Mouse (Mus musculus) limb, embryonic 12.5 days (tissue): ENCODE data around the gene Tmtc2. TPM values are rescaled to one million over a fixed set of nuclear protein-coding genes. Genes with fewer than 3 reads are reported as not detected.

Source experiments
- ATAC-seq: fragments of 200-750 bp; cut with Nextera tagmentation; 2 replicates; pipeline ENCODE4 v1.8.0; 2017; ENCODE audit warnings: low read depth, moderate TSS enrichment; ENCODE audit not compliant: insufficient number of reproducible peaks, insufficient read depth, low FRiP score, low TSS enrichment
- H3K27ac ChIP-seq: fragments of 300-500 bp; sonication (generic); 2 replicates; pipeline ENCODE4 v1.5.1; 2016; ENCODE audit warnings: mild to moderate bottlenecking, moderate library complexity
- H3K27me3 ChIP-seq: fragments of 300-500 bp; sonication (generic); 2 replicates; pipeline ENCODE4 v1.6.1; 2016; ENCODE audit warnings: mild to moderate bottlenecking, moderate library complexity
- H3K36me3 ChIP-seq: fragments of 300-500 bp; sonication (generic); 2 replicates; pipeline ENCODE4 v1.6.1; 2016; ENCODE audit warnings: mild to moderate bottlenecking, moderate library complexity
- H3K4me1 ChIP-seq: fragments of 300-500 bp; sonication (generic); replicated peaks from 2 replicates; pipeline ENCODE4 v1.6.1; 2016
- H3K4me2 ChIP-seq: fragments of 300-500 bp; sonication (generic); 2 replicates; pipeline ENCODE4 v1.6.1; 2016; ENCODE audit warnings: mild to moderate bottlenecking, moderate library complexity
- H3K4me3 ChIP-seq: fragments of 300-500 bp; sonication (generic); replicated peaks from 2 replicates; pipeline ENCODE4 v1.5.1; 2016; ENCODE audit warnings: mild to moderate bottlenecking
- H3K9ac ChIP-seq: fragments of 300-500 bp; sonication (generic); replicated peaks from 2 replicates; pipeline ENCODE4 v1.6.1; 2016; ENCODE audit warnings: mild to moderate bottlenecking, moderate library complexity
- H3K9me3 ChIP-seq: fragments of 300-500 bp; sonication (generic); 2 replicates; pipeline ENCODE4 v1.6.1; 2016; ENCODE audit warnings: mild to moderate bottlenecking, moderate library complexity
- WGBS: fragments of 180-500 bp; shearing (Covaris S2); methylation state at CpG from one replicate; pipeline ENCODE4 v1.1.7; 2016; 5-methylcytosine and 5-hydroxymethylcytosine counted together
- polyA plus RNA-seq: library from polyadenylated mRNA; unstranded; fragments of >200 nt; fragmentation: Nextera tagmentation; extraction: Ambion mirVana; gene quantifications from 2 replicates; pipeline ENCODE4 v1.2.1, GENCODE M21; 2016

Tmtc2 gene
- polyA plus RNA-seq, 1 experiment from 2014 or later = 27.0 TPM

GRCm38 (mm10) chr10:105444309-105444708 is 129.9 kb downstream of the Tmtc2 start:
- H3K4me1 ChIP-seq = peaks cover 6% of the 10 kb centered on the region; the same call in 1 of the 2 replicates
- H3K27ac ChIP-seq = no peak overlapping the region
- H3K4me2 ChIP-seq = no peak overlapping the region
- H3K9ac ChIP-seq = no peak overlapping the region
- 59% methylated on average over 3 of the region's 3 CpGs for WGBS
- no peak for ATAC-seq
- H3K9me3 ChIP-seq = no peaks in the 10 kb centered on the region
- H3K36me3 ChIP-seq = peaks cover 4% of the 10 kb centered on the region; the same call in 1 of the 2 replicates
- no peaks in the 10 kb centered on the region for H3K27me3 ChIP-seq
- H3K4me3 ChIP-seq = no peak overlapping the region

- WGBS = 31% methylated on average over 5 of the region's 5 CpGs
- no peak for ATAC-seq
- no peak overlapping the region for H3K9ac ChIP-seq
Measured at GRCm38 (mm10) chr10:105434879-105435278, 139.4 kb downstream of the Tmtc2 start.

GRCm38 (mm10) chr10:105430885-105431284 is 143.4 kb downstream of the Tmtc2 start:
- no peaks in the 10 kb centered on the region for H3K27me3 ChIP-seq
- H3K36me3 ChIP-seq = no peaks in the 10 kb centered on the region
- H3K27ac ChIP-seq = no peak overlapping the region
- H3K4me3 ChIP-seq = no peak overlapping the region
- H3K4me1 ChIP-seq = peaks cover 59% of the 10 kb centered on the region
- peak; percentile 33; the same call in 1 of the 2 replicates for ATAC-seq
- no peaks in the 10 kb centered on the region for H3K9me3 ChIP-seq
- H3K9ac ChIP-seq = no peak overlapping the region
- H3K4me2 ChIP-seq = peak overlapping the region; percentile 27; the same call in 1 of the 2 replicates
- 14% methylated on average over 3 of the region's 3 CpGs for WGBS

More at GRCm38 (mm10) chr10:105434879-105435278, 139.4 kb downstream of the Tmtc2 start:
- no peak overlapping the region for H3K4me3 ChIP-seq
- no peaks in the 10 kb centered on the region for H3K36me3 ChIP-seq
- H3K4me1 ChIP-seq = peaks cover 31% of the 10 kb centered on the region
- no peak overlapping the region for H3K4me2 ChIP-seq
- H3K27ac ChIP-seq = 0 out of 2 replicates have a peak overlapping the region, but pooled peaks have one; percentile 25
- no peaks in the 10 kb centered on the region for H3K9me3 ChIP-seq
- H3K27me3 ChIP-seq = no peaks in the 10 kb centered on the region

GRCm38 (mm10) chr10:105430232-105430631 is 144.0 kb downstream of the Tmtc2 start:
- Histone ChIP-seq H3K36me3 (no peaks in the 10 kb centered on the region), H3K4me1 (peaks cover 64% of the 10 kb centered on the region), H3K27ac (0 out of 2 replicates have a peak overlapping the region, but pooled peaks have one; percentile 30), H3K4me3 (no peak overlapping the region), H3K9ac (no peak overlapping the region), H3K27me3 (no peaks in the 10 kb centered on the region), H3K4me2 (peak overlapping the region; percentile 27; the same call in 1 of the 2 replicates), H3K9me3 (no peaks in the 10 kb centered on the region)
- WGBS = 29% methylated on average over 5 of the region's 5 CpGs
- ATAC-seq = no peak

- Histone ChIP-seq H3K4me3 (no peak overlapping the region), H3K27me3 (no peaks in the 10 kb centered on the region), H3K9me3 (no peaks in the 10 kb centered on the region), H3K36me3 (no peaks in the 10 kb centered on the region), H3K4me2 (no peak overlapping the region), H3K4me1 (peaks cover 50% of the 10 kb centered on the region), H3K9ac (no peak overlapping the region), H3K27ac (no peak overlapping the region)
- ATAC-seq = no peak
- 27% methylated on average over 5 of the region's 5 CpGs for WGBS
Measured at GRCm38 (mm10) chr10:105428080-105428479, 146.2 kb downstream of the Tmtc2 start.

GRCm38 (mm10) chr10:105427625-105428024 is 146.6 kb downstream of the Tmtc2 start:
- no peak overlapping the region for H3K4me3 ChIP-seq
- H3K9ac ChIP-seq = no peak overlapping the region
- H3K4me1 ChIP-seq = peaks cover 50% of the 10 kb centered on the region
- H3K27ac ChIP-seq = peak overlapping the region; percentile 45; the same call in 1 of the 2 replicates
- ATAC-seq = no peak
- WGBS = 13% methylated on average over 7 of the region's 7 CpGs
- H3K4me2 ChIP-seq = peak overlapping the region; percentile 41
- H3K36me3 ChIP-seq = no peaks in the 10 kb centered on the region
- no peaks in the 10 kb centered on the region for H3K27me3 ChIP-seq
- H3K9me3 ChIP-seq = no peaks in the 10 kb centered on the region

GRCm38 (mm10) chr10:105425052-105425451 is 149.2 kb downstream of the Tmtc2 start:
- H3K4me1 ChIP-seq = peaks cover 39% of the 10 kb centered on the region
- H3K36me3 ChIP-seq = 0 out of 2 replicates have a peak, but pooled peaks cover under 1% of the 10 kb centered on the region
- no peak overlapping the region for H3K9ac ChIP-seq
- no peak for ATAC-seq
- H3K4me3 ChIP-seq = no peak overlapping the region
- no peaks in the 10 kb centered on the region for H3K9me3 ChIP-seq
- no peak overlapping the region for H3K27ac ChIP-seq
- no peaks in the 10 kb centered on the region for H3K27me3 ChIP-seq
- H3K4me2 ChIP-seq = no peak overlapping the region
- WGBS = 36% methylated on average over 1 of the region's 1 CpGs

GRCm38 (mm10) chr10:105423187-105423586 is 151.1 kb downstream of the Tmtc2 start:
- no peak overlapping the region for H3K4me3 ChIP-seq
- WGBS = 45% methylated on average over 3 of the region's 3 CpGs
- H3K36me3 ChIP-seq = 0 out of 2 replicates have a peak, but pooled peaks cover 9% of the 10 kb centered on the region
- no peaks in the 10 kb centered on the region for H3K9me3 ChIP-seq
- H3K4me1 ChIP-seq = peaks cover 25% of the 10 kb centered on the region
- no peaks in the 10 kb centered on the region for H3K27me3 ChIP-seq
- H3K9ac ChIP-seq = no peak overlapping the region
- no peak overlapping the region for H3K4me2 ChIP-seq
- no peak overlapping the region for H3K27ac ChIP-seq
- no peak for ATAC-seq

- Histone ChIP-seq H3K36me3 (peaks cover 23% of the 10 kb centered on the region), H3K9me3 (no peaks in the 10 kb centered on the region), H3K27me3 (no peaks in the 10 kb centered on the region), H3K4me3 (no peak overlapping the region), H3K27ac (no peak overlapping the region), H3K4me2 (no peak overlapping the region), H3K9ac (no peak overlapping the region), H3K4me1 (no peaks in the 10 kb centered on the region)
- WGBS = 84% methylated on average over 15 of the region's 15 CpGs
- ATAC-seq = no peak
Measured at GRCm38 (mm10) chr10:105417845-105418383, 156.3 kb downstream of the Tmtc2 start.

- no peak overlapping the region for H3K4me3 ChIP-seq
- no peaks in the 10 kb centered on the region for H3K9me3 ChIP-seq
- H3K36me3 ChIP-seq = peaks cover 28% of the 10 kb centered on the region
- H3K9ac ChIP-seq = no peak overlapping the region
- H3K4me1 ChIP-seq = no peaks in the 10 kb centered on the region
- 81% methylated on average over 4 of the region's 4 CpGs for WGBS
- no peaks in the 10 kb centered on the region for H3K27me3 ChIP-seq
- ATAC-seq = no peak
- H3K27ac ChIP-seq = no peak overlapping the region
- H3K4me2 ChIP-seq = no peak overlapping the region
Measured at GRCm38 (mm10) chr10:105416601-105417000, 157.7 kb downstream of the Tmtc2 start.

- Histone ChIP-seq H3K4me3 (no peak overlapping the region), H3K27ac (no peak overlapping the region), H3K4me2 (no peak overlapping the region), H3K36me3 (peaks cover 7% of the 10 kb centered on the region; the same call in 1 of the 2 replicates), H3K27me3 (no peaks in the 10 kb centered on the region), H3K4me1 (no peaks in the 10 kb centered on the region), H3K9ac (no peak overlapping the region), H3K9me3 (no peaks in the 10 kb centered on the region)
- 88% methylated on average over 4 of the region's 4 CpGs for WGBS
- no peak for ATAC-seq
Measured at GRCm38 (mm10) chr10:105405856-105406527, 168.3 kb downstream of the Tmtc2 start.
